Mouse (Mus musculus) heart, postnatal 25 days (tissue): ENCODE results near the gene Focad. TPM values are rescaled to one million over a fixed set of nuclear protein-coding genes. Genes with fewer than 3 reads are reported as not detected.

Experiments
- DNase-seq: peaks from one replicate; pipeline ENCODE4 v3.0.0; 2022; ENCODE audit warnings: low spot score
- intact Hi-C: fragments of 180-260 bp; cut with DNase I; formaldehyde crosslinking; loops from one replicate; pipeline ENCODE4 v1.15.1; 2025
- total RNA-seq, 2 experiments: library from RNA; stranded (reverse); gene quantifications; 2 replicates each; pipeline ENCODE4 v1.2.3; 2021

Focad gene
- 10 to 100 TPM; 15.0 to 17.0 TPM for total RNA-seq

GRCm38 (mm10) chr4:88094062-88094767 is at the start of gene Focad:
Gene Focad, plus strand, starts transcription at chr4:88094629.
- peak; percentile 97 for DNase-seq
- intact Hi-C loops, result loop anchor here (2.0 to 10.0 kb wide), 2 partner anchors 59 to 641 kb away; no protein-coding TSS in a partner anchor

DNA sequence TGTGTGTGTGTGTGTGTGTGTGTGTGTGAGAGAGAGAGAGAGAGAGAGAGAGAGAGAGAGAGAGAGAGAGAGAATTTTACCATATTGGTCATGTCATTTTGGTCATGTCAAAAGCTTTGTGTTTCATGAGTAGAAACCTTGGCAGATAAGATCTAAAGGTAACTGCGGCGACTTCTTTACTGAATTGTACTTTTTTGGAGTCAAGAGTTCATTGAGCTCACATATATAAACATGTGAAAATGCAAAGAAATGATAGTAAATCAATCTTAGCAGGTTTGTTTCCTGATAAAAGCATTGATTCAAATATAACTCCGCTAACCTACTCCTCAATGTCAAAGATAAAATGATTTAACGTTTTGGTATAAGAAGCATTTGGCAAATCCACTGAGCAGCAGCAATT is 49.3 kb upstream of the Focad start:
- intact Hi-C loops, result no loop called here

DNA sequence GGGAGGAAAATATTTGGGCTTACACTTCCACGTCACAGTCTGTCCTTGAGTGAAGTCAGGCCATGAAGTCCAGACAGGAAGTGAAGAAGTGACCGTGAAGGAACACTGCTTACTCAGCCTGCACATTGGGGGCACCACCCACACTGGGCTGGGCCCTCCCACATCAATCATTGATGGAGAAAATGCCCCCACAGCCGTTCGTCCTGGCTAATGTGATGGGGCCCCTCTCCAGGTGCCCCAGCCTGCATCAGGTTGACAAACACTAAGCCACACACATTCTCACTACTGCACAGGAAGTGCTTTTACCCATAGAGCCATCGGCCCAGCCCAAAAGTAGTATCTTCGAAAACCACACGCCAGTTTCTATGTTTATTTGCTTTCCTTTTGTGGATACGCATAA is 48.1 kb upstream of the Focad start:
- DNase-seq, result no peak

More for the DNA sequence above, 49.3 kb upstream of the Focad start:
- no peak for DNase-seq

GRCm38 (mm10) chr4:88075388-88075787 is 19.0 kb upstream of the Focad start:
- intact Hi-C loops, result no loop called here
- DNase-seq, result no peak

More for the DNA sequence above, 48.1 kb upstream of the Focad start:
- intact Hi-C loops, result no loop called here

DNA sequence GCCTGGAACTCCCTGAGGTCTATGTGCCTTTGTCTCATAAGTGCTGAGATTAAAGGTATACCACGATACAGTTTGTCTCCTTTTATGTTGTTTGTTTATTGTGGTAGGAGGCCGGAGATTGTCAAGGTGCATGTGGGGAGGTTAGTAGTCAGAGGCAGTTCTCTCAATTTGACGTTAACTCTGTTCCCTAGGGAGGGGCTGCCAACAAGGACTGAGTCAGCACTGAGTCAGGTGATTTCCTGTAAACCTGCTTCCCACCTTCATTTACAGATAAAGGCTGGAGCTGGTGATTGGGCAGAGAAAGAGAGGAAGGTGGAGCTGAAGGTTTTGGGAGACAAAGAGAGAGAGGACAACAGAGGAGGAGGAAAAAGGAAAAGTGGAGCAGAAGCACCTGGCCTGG is 15.4 kb upstream of the Focad start:
- intact Hi-C loops, result no loop called here
- no peak for DNase-seq

- DNase-seq, result no peak
These were observed 13.0 kb upstream of the Focad start for GRCm38 (mm10) chr4:88081417-88081816.

GRCm38 (mm10) chr4:88081885-88082284 is 12.5 kb upstream of the Focad start:
- intact Hi-C loops, result no loop called here
- DNase-seq, result no peak

More at GRCm38 (mm10) chr4:88081417-88081816, 13.0 kb upstream of the Focad start:
- intact Hi-C loops, result no loop called here

GRCm38 (mm10) chr4:88082381-88082780 is 12.0 kb upstream of the Focad start:
- intact Hi-C loops, result no loop called here
- no peak for DNase-seq

GRCm38 (mm10) chr4:88083781-88084180 is 10.6 kb upstream of the Focad start:
- intact Hi-C loops, result no loop called here
- no peak for DNase-seq

GRCm38 (mm10) chr4:88090316-88090715 is 4.1 kb upstream of the Focad start:
- DNase-seq, result no peak
- intact Hi-C loops, result loop anchor here (10.0 kb wide), 1 partner anchor 644 kb away; no protein-coding TSS in a partner anchor

- intact Hi-C loops, result loop anchor here (2.0 to 10.0 kb wide), 2 partner anchors 60 to 640 kb away; no protein-coding TSS in a partner anchor
- no peak for DNase-seq
These were observed 465 bp downstream of the Focad start for GRCm38 (mm10) chr4:88094768-88095420.

GRCm38 (mm10) chr4:88095693-88096092 is 1.3 kb downstream of the Focad start:
- DNase-seq, result no peak
- intact Hi-C loops, result loop anchor here (2.0 to 10.0 kb wide), 2 partner anchors 61 to 639 kb away; no protein-coding TSS in a partner anchor

- no peak for DNase-seq
- intact Hi-C loops, result no loop called here
These were observed 14.2 kb downstream of the Focad start for GRCm38 (mm10) chr4:88108585-88108984.

DNA sequence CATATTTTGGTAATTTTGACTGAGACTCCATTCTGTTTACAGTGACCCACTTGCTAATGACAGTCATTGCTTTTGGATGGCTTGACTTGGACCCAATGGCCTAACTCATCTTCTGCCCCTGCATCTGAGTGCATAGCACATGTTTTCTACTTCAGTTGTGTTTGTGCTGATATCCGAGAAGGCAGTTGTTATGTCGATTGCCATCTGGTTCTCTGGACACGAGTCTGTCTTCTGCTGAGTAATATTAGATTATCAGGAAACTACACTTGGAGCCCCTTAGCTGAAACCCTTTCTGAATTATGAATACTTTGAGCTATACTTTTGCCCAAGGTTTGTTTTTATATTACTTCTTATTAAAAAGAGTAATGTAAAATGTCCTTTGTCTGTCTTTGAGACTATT is 22.9 kb downstream of the Focad start:
- intact Hi-C loops, result no loop called here

GRCm38 (mm10) chr4:88117942-88118341 is 23.5 kb downstream of the Focad start:
- DNase-seq, result no peak
- intact Hi-C loops, result no loop called here

More for the DNA sequence above, 22.9 kb downstream of the Focad start:
- no peak for DNase-seq

DNA sequence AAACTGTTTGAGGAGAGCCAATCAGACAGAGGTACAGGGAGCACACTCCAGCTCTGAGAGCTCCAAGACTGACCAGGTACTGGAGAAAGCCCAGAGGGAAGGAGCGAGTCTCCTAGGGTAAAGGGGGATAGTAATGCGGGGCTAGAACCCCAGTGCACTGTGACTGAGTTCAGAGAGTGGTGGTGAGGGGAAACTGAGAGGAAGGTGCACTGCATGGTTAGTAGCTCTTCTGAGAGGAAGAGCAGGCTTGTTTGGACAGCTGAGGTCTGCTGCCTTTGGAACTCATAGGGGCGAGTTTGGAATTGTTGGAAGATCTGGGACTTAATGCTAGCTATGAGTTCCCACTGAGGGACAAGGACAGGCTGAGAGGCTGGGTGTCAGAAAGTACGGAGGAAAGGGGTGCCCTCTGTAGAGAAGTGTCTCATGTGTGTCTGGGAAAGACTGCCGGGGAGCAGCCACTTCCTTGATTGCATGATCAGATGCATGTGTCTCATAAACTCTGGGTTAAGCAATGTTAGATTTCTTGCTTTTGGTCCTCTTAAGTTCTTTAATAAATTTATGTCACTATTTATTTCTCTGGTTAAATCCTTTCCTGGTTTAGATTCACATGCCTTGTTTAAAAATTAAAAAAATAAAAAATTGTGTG is 24.4 kb downstream of the Focad start:
- no peak for DNase-seq
- intact Hi-C loops, result no loop called here

DNA sequence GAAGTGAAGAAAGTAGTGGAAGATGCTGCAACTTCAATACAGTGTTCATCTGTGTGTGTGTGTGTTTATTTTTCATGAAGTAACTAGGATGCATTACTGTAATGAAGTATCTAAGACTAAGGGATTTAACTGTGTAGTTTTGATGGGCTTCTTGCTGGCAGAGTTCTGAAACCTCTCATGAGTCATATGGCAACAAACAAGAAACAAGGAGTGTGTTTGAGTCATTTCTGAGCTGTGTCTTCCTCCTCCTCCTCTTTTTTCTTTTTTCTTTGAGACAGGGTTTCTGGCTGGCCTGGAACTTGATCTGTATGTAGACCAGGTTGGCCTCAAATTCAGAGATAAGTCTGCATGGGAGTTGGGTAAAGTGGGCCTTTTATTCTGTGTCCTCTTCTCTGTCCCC is 25.7 kb downstream of the Focad start:
- no peak for DNase-seq
- intact Hi-C loops, result no loop called here

DNA sequence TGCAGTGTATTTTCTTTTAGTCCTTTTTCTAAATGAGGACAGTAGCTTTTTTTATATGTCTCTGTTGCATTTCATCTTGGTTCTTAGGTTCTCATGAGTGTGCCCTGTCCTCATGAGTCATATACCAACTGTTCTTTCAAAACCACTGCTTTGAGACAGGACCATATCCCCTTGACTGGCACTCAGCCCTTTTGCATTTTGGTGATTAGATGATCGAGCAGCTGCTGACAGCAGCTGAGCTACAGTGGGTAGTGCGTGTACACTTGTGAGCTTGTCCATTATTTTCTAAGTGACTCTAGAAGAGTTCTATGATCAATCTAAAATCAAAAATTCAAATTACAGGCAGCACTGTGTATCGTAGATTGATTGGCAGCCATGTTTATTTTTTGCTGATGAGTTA is 28.0 kb downstream of the Focad start:
- no peak for DNase-seq
- intact Hi-C loops, result no loop called here

DNA sequence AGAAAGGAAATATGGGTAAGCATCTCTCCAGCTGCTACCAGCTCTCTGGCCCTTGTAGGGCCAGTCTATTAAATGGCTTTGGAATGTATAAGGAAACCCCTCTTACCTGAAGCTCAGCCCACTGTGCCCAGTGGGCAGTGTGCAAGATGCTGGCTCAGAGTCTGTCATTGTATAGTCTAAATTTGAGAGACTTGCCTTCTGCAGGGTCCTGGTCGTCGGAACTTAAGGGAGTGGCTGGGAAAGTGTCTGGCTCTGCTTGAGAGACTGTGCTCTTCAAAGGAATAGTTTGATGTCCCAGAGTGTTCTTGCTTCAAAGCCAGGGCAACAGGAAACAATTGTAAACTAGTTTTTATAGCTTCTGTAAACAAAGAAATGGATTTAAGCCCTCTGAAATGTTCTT is 41.5 kb downstream of the Focad start:
- intact Hi-C loops, result no loop called here
- DNase-seq, result no peak

DNA sequence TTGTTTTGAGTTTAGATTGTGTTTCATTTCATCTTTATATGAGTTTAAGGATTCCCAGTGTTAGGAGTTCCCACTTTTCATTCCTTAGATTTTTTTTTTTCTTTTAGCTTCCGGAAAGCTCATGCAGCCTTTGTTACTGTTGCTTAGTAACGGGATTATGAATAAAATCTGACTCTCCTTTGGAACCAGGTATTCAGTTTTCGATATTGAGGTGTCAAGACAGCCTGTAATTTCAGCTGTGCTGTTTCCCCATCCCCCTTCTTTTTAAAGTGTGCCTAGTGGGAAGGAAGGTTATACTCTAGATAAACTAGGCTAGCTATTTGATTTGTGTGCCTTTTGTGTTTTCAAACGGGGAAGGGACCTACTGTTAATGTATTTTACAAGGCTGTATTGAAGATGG is 42.1 kb downstream of the Focad start:
- DNase-seq, result no peak
- intact Hi-C loops, result no loop called here
